Mouse (Mus musculus) cerebellum, adult 2 months (tissue): ENCODE measurements around the gene Etnk1.
"Not testable (repeated sequence)": the region's sequence is repeated elsewhere in the genome, so short reads cannot be mapped to it uniquely, and the experiment has no call there.

Experiments
- CTCF ChIP-seq: fragments of 200-500 bp; IDR thresholded peaks from 2 replicates; pipeline ENCODE4 v1.5.1; 2011; ENCODE audit warnings: low read depth, mild to moderate bottlenecking, control low read depth, low read length, moderate library complexity, borderline replicate concordance; ENCODE audit not compliant: insufficient read depth
- POLR2A ChIP-seq: fragments of 200-500 bp; IDR thresholded peaks from 2 replicates; pipeline ENCODE4 v1.6.1; 2011; ENCODE audit warnings: low read length, control low read depth, borderline replicate concordance; ENCODE audit not compliant: insufficient read depth

DNA sequence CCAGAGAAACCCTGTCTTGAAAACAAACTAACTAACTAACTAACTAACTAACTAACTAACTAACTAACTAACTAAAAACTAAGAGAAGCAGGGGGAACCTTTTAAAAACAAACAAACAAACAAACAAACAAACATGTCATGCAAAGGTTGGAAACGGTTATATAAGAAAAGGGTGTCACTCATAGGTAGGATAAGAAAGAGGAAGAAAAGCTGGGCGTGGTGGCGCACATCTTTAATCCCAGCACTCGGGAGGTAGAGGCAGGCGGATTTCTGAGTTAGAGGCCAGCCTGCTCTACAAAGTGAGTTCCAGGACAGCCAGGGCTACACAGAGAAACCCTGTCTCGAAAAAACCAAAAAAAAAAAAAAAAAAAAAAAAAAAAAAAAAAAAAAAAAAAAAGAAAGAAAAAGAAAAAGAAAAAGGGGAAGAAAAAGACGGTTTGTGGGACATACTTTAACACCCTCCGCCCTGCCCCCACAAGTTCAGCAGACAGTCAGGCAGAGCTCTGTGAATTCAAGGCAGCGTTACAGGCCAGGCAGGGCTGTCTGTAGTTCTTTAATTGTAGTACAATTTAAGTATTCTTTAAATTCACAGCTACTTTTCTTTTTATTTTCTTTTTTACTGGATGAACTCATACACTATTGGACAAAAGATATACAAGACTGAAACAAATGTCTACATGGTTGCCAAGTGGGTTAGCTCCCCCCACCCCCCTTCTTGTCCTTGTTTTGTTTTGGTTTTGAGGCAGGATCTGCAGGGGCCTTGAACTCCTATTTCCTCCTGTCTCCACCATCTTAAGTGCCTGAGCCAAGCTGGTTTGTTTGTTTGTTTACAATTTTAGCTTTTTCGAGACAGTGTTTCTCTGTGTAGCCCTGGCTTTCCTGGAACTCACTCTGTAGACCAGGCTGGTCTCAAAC lies 15.7 kb upstream of the Etnk1 start:
- TF ChIP-seq CTCF, POLR2A: not testable (repeated sequence)
